Mouse (Mus musculus) thymus, postnatal 36 days (tissue): ENCODE data around the gene Rps13.

ENCODE experiments used
- DNase-seq, 2 experiments: peaks; one replicate each; pipeline ENCODE4 v3.0.0; 2022; ENCODE audit warnings: mixed read lengths in 2 of 2

Gene Rps13

GRCm38 (mm10) chr7:116290559-116290958, 43.4 kb downstream of the Rps13 start:
- DNase-seq = no peak

- no peak for DNase-seq
These were observed 45.0 kb downstream of the Rps13 start for GRCm38 (mm10) chr7:116288996-116289395.

GRCm38 (mm10) chr7:116287959-116288358, 46.0 kb downstream of the Rps13 start:
- no peak for DNase-seq

- no peak for DNase-seq
These were observed 47.2 kb downstream of the Rps13 start for GRCm38 (mm10) chr7:116286611-116287355.

GRCm38 (mm10) chr7:116286173-116286572, 47.8 kb downstream of the Rps13 start:
- DNase-seq = no peak

- no peak for DNase-seq
These were observed 48.8 kb downstream of the Rps13 start for GRCm38 (mm10) chr7:116285216-116285615.

- no peak for DNase-seq
These were observed 51.2 kb downstream of the Rps13 start for GRCm38 (mm10) chr7:116282755-116283154.
